Mouse (Mus musculus) left cerebral cortex, adult 9 months (tissue): ENCODE measurements around the gene Olfr851.

Experiments
- DNase-seq, 2 experiments: peaks; one replicate each; pipeline ENCODE4 v3.0.0; 2022; ENCODE audit warnings: low spot score in 2 of 2

Gene Olfr851

GRCm38 (mm10) chr9:19492995-19493394, at the start of gene Olfr851:
TSS of gene Olfr851 (plus strand) at chr9:19493295.
- no peak for DNase-seq

GRCm38 (mm10) chr9:19478148-19478547, 14.9 kb upstream of the Olfr851 start, which contains the start of gene Olfr850:
TSS of gene Olfr850 (minus strand) at chr9:19478248.
- no peak for DNase-seq

GRCm38 (mm10) chr9:19540976-19541375, 47.9 kb downstream of the Olfr851 start, which contains the start of gene Olfr853:
TSS of gene Olfr853 (minus strand) at chr9:19541076.
- DNase-seq = no peak
